Mouse (Mus musculus) heart, postnatal 36 days (tissue): ENCODE results near the gene Rhox3g. TPM values are rescaled to one million over a fixed set of nuclear protein-coding genes. Genes with fewer than 3 reads are reported as not detected.
"Not testable (repeated sequence)": the region's sequence is repeated elsewhere in the genome, so short reads cannot be mapped to it uniquely, and the experiment has no call there.

Source experiments
- DNase-seq, 2 experiments: peaks; one replicate each; pipeline ENCODE4 v3.0.0; 2021 to 2022
- intact Hi-C: fragments of 180-260 bp; cut with DNase I; formaldehyde crosslinking; loops from one replicate; pipeline ENCODE4 v1.15.1; 2025
- total RNA-seq, 2 experiments: library from RNA; stranded (reverse); gene quantifications; 2 replicates each; pipeline ENCODE4 v1.2.3; 2021

The Rhox3g gene
- total RNA-seq = not detected

- intact Hi-C loops, DNase-seq: not testable (repeated sequence)
Measured at GRCm38 (mm10) chrX:37628512-37628911, at the start of gene Rhox3g. TSS of gene Rhox3g (minus strand) at chrX:37628612.

DNA sequence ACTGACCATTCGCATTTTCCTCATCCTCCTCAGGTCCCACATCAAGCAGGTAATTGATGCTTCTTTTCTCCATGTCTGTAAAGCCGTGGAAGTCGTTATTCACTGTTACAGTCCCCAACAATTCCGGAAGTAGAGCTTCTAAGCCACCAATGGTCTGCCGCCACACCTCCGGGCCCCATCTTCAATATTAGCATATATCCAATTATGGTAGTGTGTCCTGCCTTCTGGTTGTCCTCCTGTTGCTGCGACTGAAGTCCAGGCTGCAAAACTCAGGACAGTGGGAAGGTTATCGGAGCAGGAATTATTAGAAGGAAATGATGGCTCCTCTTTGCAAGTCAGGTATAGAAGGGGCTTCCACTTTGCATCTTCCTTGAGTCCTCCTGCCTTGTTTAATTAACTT is 44.8 kb upstream of the Rhox3g start, which contains the start of gene Rhox2h:
Gene Rhox2h (minus strand): TSS at position 101 of the 400 bp plus-strand sequence.
- intact Hi-C loops, DNase-seq: not testable (repeated sequence)

GRCm38 (mm10) chrX:37668664-37669063 is 40.3 kb upstream of the Rhox3g start, which contains the start of gene Rhox3h:
TSS of gene Rhox3h (minus strand) at chrX:37668764.
- intact Hi-C loops, DNase-seq: not testable (repeated sequence)

DNA sequence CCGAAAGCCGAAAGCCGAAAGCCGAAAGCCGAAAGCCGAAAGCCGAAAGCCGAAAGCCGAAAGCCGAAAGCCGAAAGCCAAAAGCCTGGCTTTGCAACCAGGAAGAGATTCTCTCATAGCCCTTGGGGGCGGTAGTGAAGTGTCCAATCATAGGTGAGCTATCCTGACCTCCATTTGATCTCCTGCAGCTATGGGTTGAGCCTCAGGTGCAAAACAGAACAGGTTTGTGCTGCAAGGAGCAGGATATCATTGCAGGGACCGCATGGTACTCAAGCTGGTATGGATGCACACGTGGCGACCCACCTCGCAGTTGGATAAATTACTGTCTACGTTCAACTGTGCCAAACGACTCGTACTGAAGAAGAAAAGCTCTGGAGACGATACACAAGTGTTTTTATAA is 22.8 kb upstream of the Rhox3g start, which contains the start of gene Rhox4g:
Gene Rhox4g (minus strand): TSS at position 101 of the 400 bp plus-strand sequence.
- intact Hi-C loops, DNase-seq: not testable (repeated sequence)

GRCm38 (mm10) chrX:37643370-37643769 is 15.0 kb upstream of the Rhox3g start, which contains the start of gene Rhox2g:
TSS of gene Rhox2g (minus strand) at chrX:37643470.
- DNase-seq, intact Hi-C loops: not testable (repeated sequence)

DNA sequence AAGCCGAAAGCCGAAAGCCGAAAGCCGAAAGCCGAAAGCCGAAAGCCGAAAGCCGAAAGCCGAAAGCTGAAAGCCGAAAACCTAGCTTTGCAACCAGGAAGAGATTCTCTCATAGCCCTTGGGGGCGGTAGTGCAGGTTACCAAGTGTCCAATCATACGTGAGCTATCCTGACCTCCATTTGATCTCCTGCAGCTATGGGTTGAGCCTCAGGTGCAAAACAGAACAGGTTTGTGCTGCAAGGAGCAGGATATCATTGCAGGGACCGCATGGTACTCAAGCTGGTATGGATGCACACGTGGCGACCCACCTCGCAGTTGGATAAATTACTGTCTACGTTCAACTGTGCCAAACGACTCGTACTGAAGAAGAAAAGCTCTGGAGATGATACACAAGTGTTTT is 20.8 kb downstream of the Rhox3g start, which contains the start of gene Rhox4f:
Gene Rhox4f (minus strand): TSS at position 101 of the 400 bp plus-strand sequence.
- DNase-seq, intact Hi-C loops: not testable (repeated sequence)

- intact Hi-C loops = not testable (repeated sequence)
Measured at GRCm38 (mm10) chrX:37580692-37581091, 47.7 kb downstream of the Rhox3g start, which contains the start of gene Rhox3f. TSS of gene Rhox3f (plus strand) at chrX:37580992.

More at GRCm38 (mm10) chrX:37580692-37581091, 47.7 kb downstream of the Rhox3g start, which contains the start of gene Rhox3f:
- not testable (repeated sequence) for DNase-seq

Other genes starting within 250 kb of the Rhox3g start
- gene Rhox3a2, start 248.6 kb downstream of the Rhox3g start, total RNA-seq = not detected
- gene Rhox4a2, start 237.8 kb downstream of the Rhox3g start, total RNA-seq = not detected
- gene Rhox2b, start 216.5 kb downstream of the Rhox3g start, total RNA-seq = not detected
- gene Rhox4b, start 196.1 kb downstream of the Rhox3g start, total RNA-seq = not detected
- not detected for gene Rhox2c, start 174.9 kb downstream of the Rhox3g start, total RNA-seq
- not detected for gene Rhox3c, start 170.0 kb downstream of the Rhox3g start, total RNA-seq
- not detected for gene Rhox4c, start 148.3 kb downstream of the Rhox3g start, total RNA-seq
- gene Rhox2d, start 135.2 kb downstream of the Rhox3g start, total RNA-seq = not detected
- gene Rhox4d, start 114.3 kb downstream of the Rhox3g start, total RNA-seq = not detected
- gene Rhox2e, start 98.2 kb downstream of the Rhox3g start, total RNA-seq = not detected
- not detected for gene Rhox3e, start 86.6 kb downstream of the Rhox3g start, total RNA-seq
- gene Rhox4e, start 71.2 kb downstream of the Rhox3g start, total RNA-seq = not detected
- not detected for gene Rhox2f, start 57.2 kb downstream of the Rhox3g start, total RNA-seq
- not detected for gene Rhox3f, start 47.6 kb downstream of the Rhox3g start, total RNA-seq
- not detected for gene Rhox4f, start 20.9 kb downstream of the Rhox3g start, total RNA-seq
- gene Rhox2g, start 14.9 kb upstream of the Rhox3g start, total RNA-seq = not detected
- gene Rhox4g, start 22.7 kb upstream of the Rhox3g start, total RNA-seq = not detected
- gene Rhox3h, start 40.2 kb upstream of the Rhox3g start, total RNA-seq = not detected
- under 1 TPM in 1 of 2 experiments, not detected in 1; 0.43 TPM for gene Rhox2h, start 44.7 kb upstream of the Rhox3g start, total RNA-seq
- 1 to 10 TPM in 1 of 2 experiments, under 1 TPM in 1; 0.83 to 2.3 TPM for gene Rhox5, start 176.2 kb upstream of the Rhox3g start, total RNA-seq
- gene Rhox6, start 198.3 kb upstream of the Rhox3g start, total RNA-seq = not detected
- not detected for gene Rhox7a, start 203.1 kb upstream of the Rhox3g start, total RNA-seq